Mouse (Mus musculus) intestine, embryonic 16.5 days (tissue): Measurements from ENCODE around the gene Uvrag. TPM values are rescaled to one million over a fixed set of nuclear protein-coding genes. Genes with fewer than 3 reads are reported as not detected.
A peak's percentile ranks its signal among the peaks of the same experiment; 100 is the strongest.

Experiments
- ATAC-seq: fragments of 200-750 bp; cut with Nextera tagmentation; 2 replicates; pipeline ENCODE4 v1.8.0; 2017; ENCODE audit warnings: moderate TSS enrichment, moderate library complexity
- H3K27ac ChIP-seq: fragments of 300-500 bp; sonication (generic); 2 replicates; pipeline ENCODE4 v1.5.1; 2014; ENCODE audit warnings: mild to moderate bottlenecking, low read length
- H3K27me3 ChIP-seq: fragments of 300-500 bp; sonication (generic); replicated peaks from 2 replicates; pipeline ENCODE4 v1.6.1; 2014; ENCODE audit warnings: low read length, control low read depth, mixed read lengths; ENCODE audit not compliant: control insufficient read depth, insufficient read depth
- H3K36me3 ChIP-seq: fragments of 300-500 bp; sonication (generic); 2 replicates; pipeline ENCODE4 v1.6.1; 2014; ENCODE audit warnings: low read length, control low read depth; ENCODE audit not compliant: control insufficient read depth, insufficient read depth
- H3K4me1 ChIP-seq: fragments of 300-500 bp; sonication (generic); 2 replicates; pipeline ENCODE4 v1.6.1; 2014; ENCODE audit warnings: low read length, control low read depth, mixed read lengths; ENCODE audit not compliant: control insufficient read depth, insufficient read depth
- H3K4me2 ChIP-seq: fragments of 300-500 bp; sonication (generic); 2 replicates; pipeline ENCODE4 v1.6.1; 2014; ENCODE audit warnings: low read depth, low read length, control low read depth
- H3K4me3 ChIP-seq: fragments of 300-500 bp; sonication (generic); 2 replicates; pipeline ENCODE4 v1.5.1; 2014; ENCODE audit warnings: mild to moderate bottlenecking, low read length
- H3K9ac ChIP-seq: fragments of 300-500 bp; sonication (generic); 2 replicates; pipeline ENCODE4 v1.6.1; 2014; ENCODE audit warnings: low read depth, low read length
- H3K9me3 ChIP-seq: fragments of 300-500 bp; sonication (generic); 2 replicates; pipeline ENCODE4 v1.6.1; 2016; ENCODE audit warnings: low read length, control low read depth; ENCODE audit not compliant: control insufficient read depth
- whole genome bisulfite sequencing: fragments of 180-500 bp; shearing (Covaris S2); extraction: QIAGEN DNeasy Blood & Tissue Kit; methylation state at CpG from one replicate; pipeline ENCODE4 v1.1.7; 2014; 5-methylcytosine and 5-hydroxymethylcytosine counted together
- polyA plus RNA-seq: library from polyadenylated mRNA; unstranded; fragments of >200 nt; fragmentation: Nextera tagmentation; extraction: Ambion mirVana; gene quantifications from 2 replicates; pipeline ENCODE4 v1.2.1, GENCODE M21; 2015

Gene Uvrag
- polyA plus RNA-seq, 1 experiment from 2014 or later, result 17.4 TPM

DNA sequence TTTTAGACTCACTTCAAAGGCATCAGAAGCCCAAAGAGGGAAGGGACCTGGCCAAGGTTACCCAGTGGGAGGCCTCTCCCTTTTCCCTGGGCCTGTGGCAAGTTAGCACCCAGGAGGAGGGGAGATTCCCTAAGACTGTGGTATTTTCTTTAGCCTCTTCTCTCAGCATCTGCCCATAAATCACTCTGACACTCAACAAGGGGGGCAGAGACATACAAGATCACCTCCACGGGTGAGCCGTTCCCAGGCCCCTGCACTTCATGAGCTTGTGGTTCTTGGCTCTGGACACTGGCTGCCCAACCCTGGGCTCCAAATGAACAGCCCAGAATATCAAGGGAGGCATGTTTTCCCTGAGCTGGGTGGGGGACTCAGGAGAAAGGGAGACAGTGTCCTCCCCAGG, 279.9 kb downstream of the Uvrag start:
- Histone ChIP-seq H3K27me3 (no peaks in the 10 kb centered on the region), H3K4me3 (no peak overlapping the region), H3K4me2 (no peak overlapping the region), H3K36me3 (no peaks in the 10 kb centered on the region), H3K9me3 (no peaks in the 10 kb centered on the region), H3K4me1 (no peaks in the 10 kb centered on the region), H3K9ac (no peak overlapping the region), H3K27ac (no peak overlapping the region)
- whole genome bisulfite sequencing, result 13% methylated on average over 2 of the region's 2 CpGs
- no peak for ATAC-seq

DNA sequence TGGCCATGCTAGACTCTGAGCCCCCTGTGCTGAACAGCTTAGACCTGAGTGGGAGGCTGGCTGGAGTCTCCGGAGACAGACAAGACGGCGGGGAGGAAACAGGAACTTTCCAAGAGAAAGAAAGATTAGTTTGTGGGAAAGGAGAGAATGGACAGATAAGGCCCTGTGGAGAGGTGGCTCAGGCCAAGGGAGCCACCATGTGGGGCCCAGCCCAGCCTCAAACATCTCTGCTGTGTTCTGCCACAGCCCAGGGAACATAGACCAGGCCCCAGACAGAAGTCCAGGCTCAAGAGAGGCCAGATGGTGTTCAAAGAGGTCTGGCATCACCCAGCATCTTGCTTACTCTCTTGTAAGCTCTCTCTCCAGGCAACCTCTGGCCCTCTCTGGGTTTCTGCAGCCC, 283.8 kb downstream of the Uvrag start:
- H3K9me3 ChIP-seq, result no peaks in the 10 kb centered on the region
- WGBS, result 61% methylated on average over 3 of the region's 3 CpGs
- H3K36me3 ChIP-seq, result no peaks in the 10 kb centered on the region
- no peaks in the 10 kb centered on the region for H3K4me1 ChIP-seq
- H3K9ac ChIP-seq, result no peak overlapping the region
- ATAC-seq, result no peak
- H3K27me3 ChIP-seq, result no peaks in the 10 kb centered on the region
- no peak overlapping the region for H3K4me3 ChIP-seq
- no peak overlapping the region for H3K4me2 ChIP-seq
- no peak overlapping the region for H3K27ac ChIP-seq

DNA sequence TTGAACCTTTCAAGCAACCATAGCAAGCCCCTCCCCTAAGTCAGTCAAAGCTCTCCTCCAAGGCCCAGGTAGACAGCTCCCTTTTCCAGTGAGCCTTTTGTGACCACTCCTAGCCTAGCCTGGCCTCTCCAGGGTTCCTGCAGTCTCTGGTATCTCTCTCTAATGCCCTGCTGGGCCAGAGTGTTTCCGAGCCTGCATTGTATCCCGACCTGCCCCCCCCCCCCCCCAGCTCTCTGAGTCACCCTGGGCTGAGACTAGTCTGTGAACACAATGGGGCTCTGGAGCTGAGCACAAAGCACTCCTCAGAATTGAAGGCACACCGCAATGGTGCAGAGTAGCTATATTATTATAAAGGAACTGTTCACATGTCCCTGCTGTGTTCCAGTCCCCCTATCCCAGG, 284.8 kb downstream of the Uvrag start:
- no peaks in the 10 kb centered on the region for H3K36me3 ChIP-seq
- WGBS, result 45% methylated on average over 3 of the region's 3 CpGs
- ATAC-seq, result peak; percentile 31; the same call in 1 of the 2 replicates

DNA sequence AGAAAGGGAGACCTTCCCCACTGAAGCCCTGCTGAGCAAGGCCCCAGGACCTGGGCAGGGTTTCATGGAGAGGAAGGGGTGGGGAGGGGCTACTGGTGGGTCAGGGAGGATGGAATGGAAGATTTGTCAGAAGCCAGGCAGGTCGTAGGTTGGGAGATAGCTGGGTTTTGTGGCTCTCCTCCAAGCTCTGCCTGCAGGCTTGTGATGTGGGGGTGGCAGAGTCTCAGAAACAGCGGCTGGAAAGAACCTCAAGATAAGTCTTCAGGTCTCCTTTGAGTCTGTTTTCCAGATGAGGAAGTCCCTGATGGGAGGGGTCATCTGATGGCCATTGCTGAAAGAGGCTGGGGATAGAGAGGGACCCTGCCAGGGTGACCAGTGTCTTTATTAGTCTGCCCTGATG, 285.6 kb downstream of the Uvrag start:
- no peak overlapping the region for H3K4me3 ChIP-seq
- no peak overlapping the region for H3K9ac ChIP-seq
- H3K36me3 ChIP-seq, result no peaks in the 10 kb centered on the region
- H3K27me3 ChIP-seq, result no peaks in the 10 kb centered on the region
- 75% methylated on average over 2 of the region's 2 CpGs for WGBS
- H3K9me3 ChIP-seq, result no peaks in the 10 kb centered on the region
- ATAC-seq, result no peak
- H3K4me1 ChIP-seq, result peaks cover 12% of the 10 kb centered on the region; the same call in 1 of the 2 replicates
- no peak overlapping the region for H3K27ac ChIP-seq
- H3K4me2 ChIP-seq, result no peak overlapping the region

More for the DNA sequence above, 284.8 kb downstream of the Uvrag start:
- no peak overlapping the region for H3K4me2 ChIP-seq
- H3K9me3 ChIP-seq, result no peaks in the 10 kb centered on the region
- H3K4me1 ChIP-seq, result 0 out of 2 replicates have a peak, but pooled peaks cover 7% of the 10 kb centered on the region
- no peak overlapping the region for H3K4me3 ChIP-seq
- H3K9ac ChIP-seq, result no peak overlapping the region
- H3K27ac ChIP-seq, result no peak overlapping the region
- H3K27me3 ChIP-seq, result no peaks in the 10 kb centered on the region

DNA sequence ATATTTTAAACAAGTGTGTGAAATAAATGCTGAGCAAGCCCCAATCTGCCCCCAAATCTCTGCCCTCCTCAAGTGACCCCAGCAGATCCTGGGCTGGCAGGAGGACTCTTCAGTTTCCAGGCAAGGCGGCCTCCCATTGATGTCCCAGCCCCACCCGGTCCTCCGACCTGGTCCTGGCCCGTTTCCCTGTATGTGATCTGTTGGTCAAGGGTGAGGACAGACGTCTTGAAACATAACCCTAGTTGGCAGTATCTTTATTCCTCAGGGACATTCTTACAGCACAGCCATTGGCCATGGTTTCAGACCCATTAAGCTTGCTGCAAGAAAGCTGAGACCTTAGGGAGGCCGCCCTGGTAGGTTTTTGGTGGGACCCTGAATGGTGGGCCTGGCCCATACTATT, 287.1 kb downstream of the Uvrag start:
- H3K4me1 ChIP-seq, result peaks cover 20% of the 10 kb centered on the region
- H3K9ac ChIP-seq, result no peak overlapping the region
- no peak for ATAC-seq
- H3K27me3 ChIP-seq, result no peaks in the 10 kb centered on the region
- H3K36me3 ChIP-seq, result no peaks in the 10 kb centered on the region
- no peak overlapping the region for H3K27ac ChIP-seq
- H3K4me2 ChIP-seq, result no peak overlapping the region
- no peak overlapping the region for H3K4me3 ChIP-seq
- H3K9me3 ChIP-seq, result no peaks in the 10 kb centered on the region
- WGBS, result 87% methylated on average over 6 of the region's 6 CpGs

DNA sequence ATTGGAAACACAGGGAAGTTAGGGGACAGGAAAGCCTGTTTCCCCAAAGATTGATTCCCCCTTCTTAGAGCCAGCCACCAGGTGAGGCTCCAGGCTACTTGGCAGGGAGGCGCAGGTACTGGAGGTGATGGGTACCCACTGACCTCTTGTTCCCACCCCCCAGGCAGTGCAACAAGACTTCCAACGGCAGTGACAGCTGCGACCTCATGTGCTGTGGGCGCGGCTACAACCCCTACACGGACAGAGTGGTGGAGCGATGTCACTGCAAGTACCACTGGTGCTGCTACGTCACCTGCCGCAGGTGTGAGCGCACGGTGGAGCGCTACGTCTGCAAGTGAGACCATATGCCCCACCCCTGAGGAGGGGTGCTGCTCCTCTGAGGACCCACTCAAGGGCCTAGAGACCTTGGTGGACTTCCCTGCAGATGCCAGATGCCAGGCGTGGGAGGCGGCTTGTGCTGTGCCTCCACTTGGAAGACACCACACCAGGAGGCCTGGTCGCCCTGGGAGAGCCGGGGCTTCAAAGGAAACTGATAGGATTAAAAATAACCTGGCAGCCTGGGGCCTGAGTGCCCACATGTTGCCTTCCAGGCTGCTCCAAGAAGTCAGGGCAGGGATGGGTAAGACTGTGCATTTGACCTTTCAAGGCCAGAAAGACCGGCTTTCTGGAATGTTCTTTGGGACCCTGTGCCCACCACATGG, 287.8 kb downstream of the Uvrag start:
- Histone ChIP-seq H3K27ac (no peak overlapping the region), H3K27me3 (no peaks in the 10 kb centered on the region), H3K4me3 (no peak overlapping the region), H3K36me3 (no peaks in the 10 kb centered on the region), H3K4me1 (peaks cover 24% of the 10 kb centered on the region), H3K9me3 (no peaks in the 10 kb centered on the region), H3K9ac (no peak overlapping the region), H3K4me2 (no peak overlapping the region)
- ATAC-seq, result no peak
- WGBS, result 86% methylated on average over 18 of the region's 18 CpGs

DNA sequence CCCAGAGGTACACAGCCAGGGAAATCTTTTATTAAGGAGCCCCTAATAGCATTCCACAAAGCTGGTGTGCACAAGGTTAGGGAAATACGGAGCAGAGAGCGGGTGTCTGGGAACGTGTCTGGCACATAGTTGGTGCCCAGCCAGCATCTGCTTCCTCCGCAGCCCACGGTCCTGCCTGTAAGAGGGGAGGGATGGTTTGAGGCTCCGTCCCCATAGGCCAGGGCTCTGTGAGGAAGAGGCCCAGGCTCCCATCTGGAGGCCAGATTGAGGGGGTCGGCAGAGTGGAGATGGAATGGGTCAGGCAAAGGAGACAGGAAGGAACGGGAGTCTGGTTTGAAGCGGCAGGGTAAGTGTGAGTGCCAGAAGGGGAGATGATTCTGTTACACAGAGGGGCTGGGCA, 289.7 kb downstream of the Uvrag start:
- H3K27me3 ChIP-seq, result no peaks in the 10 kb centered on the region
- no peaks in the 10 kb centered on the region for H3K36me3 ChIP-seq
- peaks cover 24% of the 10 kb centered on the region for H3K4me1 ChIP-seq
- no peak overlapping the region for H3K4me3 ChIP-seq
- 34% methylated on average over 9 of the region's 9 CpGs for WGBS
- H3K27ac ChIP-seq, result 0 out of 2 replicates have a peak overlapping the region, but pooled peaks have one; percentile 34
- no peak overlapping the region for H3K4me2 ChIP-seq
- ATAC-seq, result peak; percentile 27; the same call in 1 of the 2 replicates
- H3K9ac ChIP-seq, result no peak overlapping the region
- no peaks in the 10 kb centered on the region for H3K9me3 ChIP-seq

DNA sequence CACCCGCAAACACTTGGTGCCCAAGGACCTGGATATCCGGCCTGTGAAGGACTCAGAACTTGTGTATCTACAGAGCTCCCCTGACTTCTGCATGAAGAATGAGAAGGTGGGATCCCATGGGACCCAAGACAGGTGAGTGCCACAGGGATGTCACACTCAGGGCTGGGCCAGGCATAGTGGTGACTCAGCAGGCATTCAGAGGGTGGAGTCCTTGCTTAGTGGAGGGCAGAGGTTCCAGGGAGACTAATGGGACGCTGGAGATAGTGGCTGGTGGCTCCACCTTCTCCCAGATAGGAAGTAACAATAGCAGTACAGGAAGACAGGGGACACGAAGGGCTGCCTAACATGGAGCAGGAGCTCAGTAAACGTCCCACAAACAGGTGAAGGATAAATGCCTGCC, 290.6 kb downstream of the Uvrag start:
- peak; percentile 54 for ATAC-seq
- no peak overlapping the region for H3K4me2 ChIP-seq
- H3K27me3 ChIP-seq, result no peaks in the 10 kb centered on the region
- no peak overlapping the region for H3K27ac ChIP-seq
- no peak overlapping the region for H3K4me3 ChIP-seq
- no peak overlapping the region for H3K9ac ChIP-seq
- H3K9me3 ChIP-seq, result no peaks in the 10 kb centered on the region
- H3K36me3 ChIP-seq, result no peaks in the 10 kb centered on the region
- H3K4me1 ChIP-seq, result peaks cover 24% of the 10 kb centered on the region
- 65% methylated on average over 5 of the region's 5 CpGs for WGBS

DNA sequence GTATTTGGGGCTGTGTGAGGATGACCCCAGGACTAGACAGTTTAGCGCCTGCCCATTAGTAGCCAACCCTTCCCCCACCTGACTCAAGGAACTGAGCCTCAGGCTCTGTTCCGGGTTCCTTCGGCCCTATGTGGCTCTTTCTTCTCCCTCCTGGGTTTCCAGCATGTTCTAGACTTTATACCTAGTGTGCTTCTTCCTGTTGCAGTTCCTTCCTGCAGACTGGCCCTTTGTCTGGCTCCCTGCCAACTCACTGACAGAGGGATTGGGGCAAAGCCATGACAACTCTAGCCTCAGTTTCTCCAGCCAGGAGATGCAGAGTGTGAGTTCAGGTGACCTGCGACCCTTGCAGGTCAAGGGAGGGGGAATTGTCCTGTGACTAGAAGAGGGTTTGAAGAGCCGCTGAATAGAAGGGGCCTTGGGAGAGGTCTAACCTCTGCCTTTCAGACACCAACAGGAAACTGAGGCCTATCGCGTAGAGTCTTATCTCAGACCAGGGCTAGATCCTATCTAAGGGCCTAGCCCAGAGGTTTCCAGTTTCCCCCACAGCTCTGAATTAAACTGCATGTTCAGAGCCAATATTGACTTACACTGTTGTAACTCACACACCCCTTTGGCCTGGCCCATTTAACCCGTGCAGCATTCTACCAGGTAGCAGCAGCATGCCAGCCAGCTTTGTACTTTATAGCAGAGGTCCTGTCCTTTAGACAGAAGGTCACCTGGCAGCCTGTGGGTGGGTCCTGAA, 291.9 kb downstream of the Uvrag start:
- Histone ChIP-seq H3K27ac (peak overlapping the region; percentile 29; the same call in 1 of the 2 replicates), H3K4me3 (no peak overlapping the region), H3K36me3 (no peaks in the 10 kb centered on the region), H3K4me2 (no peak overlapping the region), H3K9ac (no peak overlapping the region), H3K4me1 (peaks cover 24% of the 10 kb centered on the region), H3K27me3 (no peaks in the 10 kb centered on the region), H3K9me3 (no peaks in the 10 kb centered on the region)
- 68% methylated on average over 8 of the region's 8 CpGs for WGBS
- peak; percentile 70 for ATAC-seq
